Mouse (Mus musculus): ENCODE results near the gene Ppp2r2d. TPM values are rescaled to one million over a fixed set of nuclear protein-coding genes. Genes with fewer than 3 reads are reported as not detected.

Ppp2r2d gene
- polyA plus RNA-seq, 2 experiments = 40.9 to 48.7 TPM

DNA sequence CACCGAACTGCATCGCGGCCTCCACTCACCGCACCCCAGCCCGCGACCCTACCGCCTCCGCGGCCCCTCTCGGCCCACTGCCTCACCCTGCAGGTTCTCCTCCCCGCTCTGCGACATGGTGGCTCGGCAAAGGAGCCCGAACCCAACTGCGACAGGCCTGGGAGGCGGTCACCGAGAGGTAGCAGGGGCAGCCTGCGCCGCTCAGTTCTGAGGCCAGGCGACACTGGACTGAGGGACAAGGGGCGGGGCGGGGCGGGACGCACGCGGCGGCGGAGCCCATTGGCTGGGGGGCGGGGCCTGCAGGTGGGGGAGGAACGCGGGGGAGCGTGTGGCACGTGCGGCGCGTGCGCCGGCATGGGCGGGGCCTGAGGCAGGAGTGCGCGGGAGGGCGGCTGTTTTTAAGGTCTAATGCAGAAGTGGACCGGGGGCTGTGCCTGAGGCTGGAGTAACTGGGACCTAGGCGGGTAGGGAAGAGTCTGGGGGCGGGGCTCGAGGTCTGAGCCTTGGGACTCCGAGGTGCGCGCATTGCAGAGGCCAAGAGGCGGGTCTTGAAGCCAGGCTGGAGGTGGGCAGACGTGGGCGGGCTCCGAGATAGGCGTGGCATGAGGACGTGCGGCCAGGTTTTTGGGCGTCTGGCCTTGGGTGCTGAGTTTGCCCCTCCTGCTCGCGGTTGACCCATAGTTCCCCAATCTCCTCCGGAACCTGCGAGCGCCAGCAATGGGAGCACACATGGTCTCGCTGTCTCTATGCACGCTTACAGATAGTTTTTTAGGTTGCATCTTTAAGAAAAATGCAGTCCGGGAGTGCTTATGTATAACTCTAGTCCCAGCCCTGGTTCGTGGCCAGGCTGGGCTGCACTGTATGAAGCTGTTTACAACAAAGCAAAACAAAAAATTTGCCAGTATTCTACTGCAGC, 63.7 kb downstream of the Ppp2r2d start, which contains the start of gene Bnip3:
Bnip3 (minus strand) TSS at position 243 of the 916 bp plus-strand sequence.
- TF ChIP-seq POLR2A (IDR thresholded peaks at IDR 0.05; ENCODE audit: borderline replicate concordance, extremely low read depth, insufficient read depth, insufficient read length) = peak; percentile 88; the same call in 1 of the 2 replicates
- ATAC-seq (ENCODE audit: low FRiP score, low read depth) (peak; percentile 94), DNase-seq (ENCODE audit: low spot score) (peak; percentile 90)

DNA sequence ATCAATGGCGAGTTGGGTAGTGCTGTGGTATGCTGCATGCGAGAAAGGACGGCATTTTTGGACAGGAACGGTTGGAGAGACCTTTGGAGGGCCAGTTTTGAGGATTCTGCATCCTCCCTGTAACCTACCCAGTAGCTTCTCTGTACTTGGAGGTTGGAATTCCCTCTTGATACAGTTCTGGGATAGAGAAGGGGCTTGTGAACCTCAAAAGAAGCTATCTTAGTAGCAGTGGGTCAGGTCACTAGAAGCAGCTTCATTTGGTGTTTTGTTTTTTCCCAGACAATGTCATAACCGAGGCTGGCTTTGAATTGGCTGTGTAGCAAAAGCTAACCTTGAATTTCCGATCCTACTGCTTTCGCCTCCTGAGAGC, 64.3 kb downstream of the Ppp2r2d start:
- H3K9me3 ChIP-seq (ENCODE audit: control insufficient read depth, low read length) = no peaks in the 10 kb centered on the region
- no peaks in the 10 kb centered on the region for H3K36me3 ChIP-seq (ENCODE audit: control insufficient read depth, insufficient read depth, low read length)
- DNase-seq (ENCODE audit: low spot score) = no peak
- peaks cover 31% of the 10 kb centered on the region for H3K4me1 ChIP-seq (ENCODE audit: control insufficient read depth, insufficient read depth, low read length)
- peak overlapping the region; percentile 75 for H3K4me2 ChIP-seq (replicated peaks; ENCODE audit: low read depth, low read length, severe bottlenecking)
- ATAC-seq (ENCODE audit: low FRiP score, low read depth) = no peak
- H3K27ac ChIP-seq (replicated peaks; ENCODE audit: low read depth, low read length) = peak overlapping the region; percentile 72
- H3K27me3 ChIP-seq (ENCODE audit: control insufficient read depth, insufficient read depth, low read length) = no peaks in the 10 kb centered on the region
- peak overlapping the region; percentile 81 for H3K9ac ChIP-seq (ENCODE audit: low read depth, low read length, severe bottlenecking)
- WGBS = 23% methylated on average over 7 of the region's 7 CpGs
- peak overlapping the region; percentile 81 for H3K4me3 ChIP-seq (replicated peaks; ENCODE audit: low read length)
- no peak for TF ChIP-seq POLR2A (IDR thresholded peaks at IDR 0.05; ENCODE audit: borderline replicate concordance, extremely low read depth, insufficient read depth, insufficient read length)

More for the DNA sequence above, 63.7 kb downstream of the Ppp2r2d start, which contains the start of gene Bnip3:
- Histone ChIP-seq H3K27me3 (ENCODE audit: control insufficient read depth, insufficient read depth, low read length) (no peaks in the 10 kb centered on the region), H3K9ac (ENCODE audit: low read depth, low read length, severe bottlenecking) (peak within 1 kb of the TSS; percentile 81), H3K27ac (replicated peaks; ENCODE audit: low read depth, low read length) (peak within 1 kb of the TSS; percentile 72), H3K36me3 (ENCODE audit: control insufficient read depth, insufficient read depth, low read length) (no peaks in the 10 kb centered on the region), H3K4me3 (replicated peaks; ENCODE audit: low read length) (peak within 1 kb of the TSS; percentile 81), H3K9me3 (ENCODE audit: control insufficient read depth, low read length) (no peaks in the 10 kb centered on the region), H3K4me1 (ENCODE audit: control insufficient read depth, insufficient read depth, low read length) (peaks cover 31% of the 10 kb centered on the region), H3K4me2 (replicated peaks; ENCODE audit: low read depth, low read length, severe bottlenecking) (peak within 1 kb of the TSS; percentile 75)
- WGBS = under 1% methylated on average over 51 of the region's 66 CpGs

- Histone ChIP-seq H3K36me3 (ENCODE audit: control insufficient read depth, insufficient read depth, low read length) (no peaks in the 10 kb centered on the region), H3K4me3 (replicated peaks; ENCODE audit: low read length) (no peak overlapping the region), H3K27me3 (ENCODE audit: control insufficient read depth, insufficient read depth, low read length) (no peaks in the 10 kb centered on the region), H3K9ac (ENCODE audit: low read depth, low read length, severe bottlenecking) (no peak overlapping the region), H3K4me2 (replicated peaks; ENCODE audit: low read depth, low read length, severe bottlenecking) (no peak overlapping the region), H3K4me1 (ENCODE audit: control insufficient read depth, insufficient read depth, low read length) (peaks cover 12% of the 10 kb centered on the region), H3K27ac (replicated peaks; ENCODE audit: low read depth, low read length) (no peak overlapping the region), H3K9me3 (ENCODE audit: control insufficient read depth, low read length) (no peaks in the 10 kb centered on the region)
- no peak for DNase-seq (ENCODE audit: low spot score)
- ATAC-seq (ENCODE audit: low FRiP score, low read depth) = no peak
- TF ChIP-seq POLR2A (IDR thresholded peaks at IDR 0.05; ENCODE audit: borderline replicate concordance, extremely low read depth, insufficient read depth, insufficient read length) = no peak
- WGBS = 77% methylated on average over 3 of the region's 3 CpGs
Measured at GRCm38 (mm10) chr7:138913616-138914015, 67.7 kb downstream of the Ppp2r2d start.

DNA sequence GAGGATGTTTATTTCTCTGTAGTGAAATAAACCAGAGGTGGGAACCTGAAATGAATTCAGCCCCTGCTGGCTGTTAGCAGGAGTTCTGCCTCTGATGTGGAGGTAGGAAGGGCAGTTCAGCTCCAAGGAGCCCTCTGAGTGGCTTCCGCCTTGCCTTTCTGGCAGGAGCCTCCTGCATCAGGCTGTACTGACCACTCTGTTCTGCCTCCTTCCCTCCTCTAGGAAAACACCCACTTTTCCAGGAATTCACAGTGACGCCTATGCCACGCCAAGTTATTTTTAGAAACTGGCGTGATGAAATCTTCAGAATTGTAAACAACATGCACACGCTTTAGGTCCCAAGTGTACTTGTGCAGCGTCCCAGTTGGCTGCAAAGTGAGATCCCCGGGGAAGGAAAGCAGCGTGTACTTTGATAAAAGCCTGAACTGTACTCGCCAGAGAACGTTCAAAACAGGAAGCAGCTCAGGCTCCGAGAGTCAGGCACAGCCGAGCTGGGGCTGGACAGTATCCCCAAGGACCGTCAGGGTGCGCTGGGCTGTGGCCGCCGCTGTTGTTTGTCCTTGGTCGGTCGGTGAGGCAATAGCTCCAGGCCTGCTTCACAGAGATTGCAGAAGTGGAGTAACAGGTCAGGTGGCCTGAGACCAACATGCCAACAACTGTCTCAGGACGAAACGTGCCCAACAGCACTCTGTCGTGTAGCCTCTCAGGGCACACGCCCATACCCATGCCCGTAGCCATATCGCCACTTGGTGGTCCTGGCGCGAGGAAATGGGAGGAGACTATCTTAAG, 73.5 kb downstream of the Ppp2r2d start:
- peak overlapping the region; percentile 31 for H3K4me3 ChIP-seq (replicated peaks; ENCODE audit: low read length)
- H3K9ac ChIP-seq (ENCODE audit: low read depth, low read length, severe bottlenecking) = peak overlapping the region; percentile 46
- H3K4me2 ChIP-seq (replicated peaks; ENCODE audit: low read depth, low read length, severe bottlenecking) = peak overlapping the region; percentile 53
- whole genome bisulfite sequencing = 1% methylated on average over 26 of the region's 26 CpGs
- ATAC-seq (ENCODE audit: low FRiP score, low read depth) (peak; percentile 68; the same call in 1 of the 2 replicates), DNase-seq (ENCODE audit: low spot score) (no peak)
- no peaks in the 10 kb centered on the region for H3K36me3 ChIP-seq (ENCODE audit: control insufficient read depth, insufficient read depth, low read length)
- H3K27me3 ChIP-seq (ENCODE audit: control insufficient read depth, insufficient read depth, low read length) = no peaks in the 10 kb centered on the region
- H3K27ac ChIP-seq (replicated peaks; ENCODE audit: low read depth, low read length) = no peak overlapping the region
- no peak for TF ChIP-seq POLR2A (IDR thresholded peaks at IDR 0.05; ENCODE audit: borderline replicate concordance, extremely low read depth, insufficient read depth, insufficient read length)
- H3K4me1 ChIP-seq (ENCODE audit: control insufficient read depth, insufficient read depth, low read length) = peaks cover 8% of the 10 kb centered on the region; the same call in 1 of the 2 replicates
- H3K9me3 ChIP-seq (ENCODE audit: control insufficient read depth, low read length) = no peaks in the 10 kb centered on the region

DNA sequence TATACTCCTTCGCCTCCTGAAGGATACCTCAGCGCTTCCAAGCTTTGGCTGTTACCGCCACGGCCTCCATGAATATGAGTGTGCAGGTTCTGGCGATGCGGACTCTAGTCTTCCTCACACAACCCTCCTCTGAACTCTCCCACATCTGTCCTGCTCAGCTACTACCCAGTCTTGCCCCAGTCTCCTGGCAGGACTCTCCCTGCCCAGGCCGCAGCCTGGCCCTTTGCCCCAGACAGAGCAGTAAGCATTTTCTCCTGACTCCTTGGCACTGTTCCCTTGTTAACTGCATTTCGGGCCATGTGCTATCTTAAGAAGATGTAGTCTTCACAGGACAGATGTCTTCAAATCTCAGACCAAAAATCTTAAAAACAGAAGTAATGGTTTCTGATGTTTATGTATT, 75.7 kb downstream of the Ppp2r2d start:
- Histone ChIP-seq H3K27ac (replicated peaks; ENCODE audit: low read depth, low read length) (no peak overlapping the region), H3K4me1 (ENCODE audit: control insufficient read depth, insufficient read depth, low read length) (peaks cover 8% of the 10 kb centered on the region; the same call in 1 of the 2 replicates), H3K9me3 (ENCODE audit: control insufficient read depth, low read length) (no peaks in the 10 kb centered on the region), H3K9ac (ENCODE audit: low read depth, low read length, severe bottlenecking) (no peak overlapping the region), H3K4me3 (replicated peaks; ENCODE audit: low read length) (no peak overlapping the region), H3K4me2 (replicated peaks; ENCODE audit: low read depth, low read length, severe bottlenecking) (no peak overlapping the region), H3K36me3 (ENCODE audit: control insufficient read depth, insufficient read depth, low read length) (no peaks in the 10 kb centered on the region), H3K27me3 (ENCODE audit: control insufficient read depth, insufficient read depth, low read length) (no peaks in the 10 kb centered on the region)
- 95% methylated on average over 8 of the region's 8 CpGs for WGBS
- ATAC-seq (ENCODE audit: low FRiP score, low read depth) (no peak), DNase-seq (ENCODE audit: low spot score) (no peak)
- TF ChIP-seq POLR2A (IDR thresholded peaks at IDR 0.05; ENCODE audit: borderline replicate concordance, extremely low read depth, insufficient read depth, insufficient read length) = no peak

All from limb, embryonic 14.5 days (tissue).